Mouse (Mus musculus) embryonic fibroblast, embryonic 13.5 days (primary cell): ENCODE results near the gene Actn3.

Experiments
- CTCF ChIP-seq: IDR thresholded peaks from 2 replicates; pipeline ENCODE4 v1.5.1; 2011; ENCODE audit warnings: mild to moderate bottlenecking, control low read depth, low read length, moderate library complexity, borderline replicate concordance; ENCODE audit not compliant: insufficient read depth
- POLR2A ChIP-seq: IDR thresholded peaks from 2 replicates; pipeline ENCODE4 v1.6.1; 2011; ENCODE audit warnings: low read depth, mild to moderate bottlenecking, control low read depth, low read length, moderate library complexity

- no peak for TF ChIP-seq POLR2A
- TF ChIP-seq CTCF: no peak
Measured at GRCm38 (mm10) chr19:4925121-4925860, 47.6 kb upstream of the Actn3 start.
